Mouse (Mus musculus): ENCODE results near the gene Tmem216. TPM values are rescaled to one million over a fixed set of nuclear protein-coding genes. Genes with fewer than 3 reads are reported as not detected.

Gene Tmem216
- polyA plus RNA-seq, 1 experiment from 2014 or later: 61.7 TPM

GRCm38 (mm10) chr19:10523483-10524080, 32.5 kb downstream of the Tmem216 start:
- no peak overlapping the region for H3K9ac ChIP-seq
- H3K4me2 ChIP-seq (replicated peaks): peak overlapping the region; percentile 67; the same call in 1 of the 2 replicates

GRCm38 (mm10) chr19:10521926-10522325, 34.1 kb downstream of the Tmem216 start:
- WGBS: 71% methylated on average over 1 of the region's 1 CpGs
- no peaks in the 10 kb centered on the region for H3K27me3 ChIP-seq
- no peak overlapping the region for H3K27ac ChIP-seq
- ATAC-seq (ENCODE audit: insufficient number of reproducible peaks, insufficient read depth, low FRiP score, low TSS enrichment): no peak
- peaks cover 4% of the 10 kb centered on the region; the same call in 1 of the 2 replicates for H3K36me3 ChIP-seq
- no peak overlapping the region for H3K9ac ChIP-seq
- peaks cover 8% of the 10 kb centered on the region for H3K4me1 ChIP-seq
- no peak overlapping the region for H3K4me3 ChIP-seq
- no peak overlapping the region for H3K4me2 ChIP-seq (replicated peaks)
- no peaks in the 10 kb centered on the region for H3K9me3 ChIP-seq

More at GRCm38 (mm10) chr19:10523483-10524080, 32.5 kb downstream of the Tmem216 start:
- H3K4me1 ChIP-seq: peaks cover 11% of the 10 kb centered on the region
- peaks cover 10% of the 10 kb centered on the region; the same call in 1 of the 2 replicates for H3K36me3 ChIP-seq
- 84% methylated on average over 5 of the region's 5 CpGs for WGBS
- no peak overlapping the region for H3K4me3 ChIP-seq
- H3K9me3 ChIP-seq: no peaks in the 10 kb centered on the region
- H3K27me3 ChIP-seq: no peaks in the 10 kb centered on the region
- no peak for ATAC-seq (ENCODE audit: insufficient number of reproducible peaks, insufficient read depth, low FRiP score, low TSS enrichment)
- no peak overlapping the region for H3K27ac ChIP-seq

- no peaks in the 10 kb centered on the region; the same call in 1 of the 2 replicates for H3K4me1 ChIP-seq
- peaks cover 14% of the 10 kb centered on the region for H3K36me3 ChIP-seq
- H3K4me3 ChIP-seq: no peak overlapping the region
- WGBS: 52% methylated on average over 1 of the region's 1 CpGs
- ATAC-seq (ENCODE audit: insufficient number of reproducible peaks, insufficient read depth, low FRiP score, low TSS enrichment): no peak
- H3K27ac ChIP-seq: no peak overlapping the region
- no peaks in the 10 kb centered on the region for H3K9me3 ChIP-seq
- no peaks in the 10 kb centered on the region for H3K27me3 ChIP-seq
- no peak overlapping the region for H3K9ac ChIP-seq
- H3K4me2 ChIP-seq (replicated peaks): no peak overlapping the region
Measured at GRCm38 (mm10) chr19:10520355-10520754, 35.7 kb downstream of the Tmem216 start.

GRCm38 (mm10) chr19:10510759-10511330, 45.2 kb downstream of the Tmem216 start:
- Histone ChIP-seq H3K4me3 (no peak overlapping the region), H3K4me2 (replicated peaks) (no peak overlapping the region), H3K36me3 (peaks cover 25% of the 10 kb centered on the region), H3K27ac (no peak overlapping the region), H3K9ac (no peak overlapping the region), H3K4me1 (no peaks in the 10 kb centered on the region), H3K9me3 (no peaks in the 10 kb centered on the region), H3K27me3 (no peaks in the 10 kb centered on the region)
- ATAC-seq (ENCODE audit: insufficient number of reproducible peaks, insufficient read depth, low FRiP score, low TSS enrichment): no peak
- 76% methylated on average over 6 of the region's 6 CpGs for WGBS

GRCm38 (mm10) chr19:10502571-10502970, 53.5 kb downstream of the Tmem216 start:
- ATAC-seq (ENCODE audit: insufficient number of reproducible peaks, insufficient read depth, low FRiP score, low TSS enrichment): peak; percentile 72; the same call in 1 of the 2 replicates
- Histone ChIP-seq H3K36me3 (peaks cover 44% of the 10 kb centered on the region), H3K9ac (no peak overlapping the region), H3K4me1 (no peaks in the 10 kb centered on the region), H3K4me2 (replicated peaks) (no peak overlapping the region), H3K27ac (no peak overlapping the region), H3K27me3 (no peaks in the 10 kb centered on the region), H3K9me3 (no peaks in the 10 kb centered on the region), H3K4me3 (no peak overlapping the region)
- 8% methylated on average over 4 of the region's 4 CpGs for WGBS

GRCm38 (mm10) chr19:10500581-10500980, 55.5 kb downstream of the Tmem216 start:
- Histone ChIP-seq H3K9ac (no peak overlapping the region), H3K9me3 (no peaks in the 10 kb centered on the region), H3K27me3 (no peaks in the 10 kb centered on the region), H3K4me1 (no peaks in the 10 kb centered on the region), H3K4me3 (no peak overlapping the region), H3K4me2 (replicated peaks) (no peak overlapping the region), H3K36me3 (peaks cover 32% of the 10 kb centered on the region), H3K27ac (no peak overlapping the region)
- no peak for ATAC-seq (ENCODE audit: insufficient number of reproducible peaks, insufficient read depth, low FRiP score, low TSS enrichment)
- WGBS: 92% methylated on average over 8 of the region's 8 CpGs

GRCm38 (mm10) chr19:10497512-10498160, 58.4 kb downstream of the Tmem216 start:
- no peaks in the 10 kb centered on the region for H3K27me3 ChIP-seq
- peaks cover 32% of the 10 kb centered on the region for H3K36me3 ChIP-seq
- no peaks in the 10 kb centered on the region for H3K4me1 ChIP-seq
- no peaks in the 10 kb centered on the region for H3K9me3 ChIP-seq
- H3K9ac ChIP-seq: no peak overlapping the region
- WGBS: 57% methylated on average over 8 of the region's 8 CpGs
- ATAC-seq (ENCODE audit: insufficient number of reproducible peaks, insufficient read depth, low FRiP score, low TSS enrichment): no peak
- H3K4me3 ChIP-seq: no peak overlapping the region
- H3K27ac ChIP-seq: no peak overlapping the region
- H3K4me2 ChIP-seq (replicated peaks): no peak overlapping the region

GRCm38 (mm10) chr19:10496976-10497375, 59.1 kb downstream of the Tmem216 start:
- 61% methylated on average over 2 of the region's 2 CpGs for WGBS
- H3K4me2 ChIP-seq (replicated peaks): no peak overlapping the region
- no peaks in the 10 kb centered on the region for H3K27me3 ChIP-seq
- H3K9ac ChIP-seq: no peak overlapping the region
- no peak for ATAC-seq (ENCODE audit: insufficient number of reproducible peaks, insufficient read depth, low FRiP score, low TSS enrichment)
- no peaks in the 10 kb centered on the region for H3K9me3 ChIP-seq
- H3K27ac ChIP-seq: no peak overlapping the region
- no peak overlapping the region for H3K4me3 ChIP-seq
- no peaks in the 10 kb centered on the region for H3K4me1 ChIP-seq
- peaks cover 27% of the 10 kb centered on the region for H3K36me3 ChIP-seq

GRCm38 (mm10) chr19:10495670-10496069, 60.4 kb downstream of the Tmem216 start:
- no peak for ATAC-seq (ENCODE audit: insufficient number of reproducible peaks, insufficient read depth, low FRiP score, low TSS enrichment)
- WGBS: 85% methylated on average over 1 of the region's 1 CpGs
- H3K27me3 ChIP-seq: no peaks in the 10 kb centered on the region
- no peaks in the 10 kb centered on the region for H3K4me1 ChIP-seq
- H3K4me2 ChIP-seq (replicated peaks): no peak overlapping the region
- H3K9me3 ChIP-seq: no peaks in the 10 kb centered on the region
- H3K4me3 ChIP-seq: no peak overlapping the region
- peaks cover 15% of the 10 kb centered on the region for H3K36me3 ChIP-seq
- H3K27ac ChIP-seq: no peak overlapping the region
- no peak overlapping the region for H3K9ac ChIP-seq

GRCm38 (mm10) chr19:10486264-10486738, 69.7 kb downstream of the Tmem216 start:
- Histone ChIP-seq H3K4me2 (replicated peaks) (no peak overlapping the region), H3K27me3 (no peaks in the 10 kb centered on the region), H3K9me3 (no peaks in the 10 kb centered on the region), H3K9ac (no peak overlapping the region), H3K27ac (no peak overlapping the region), H3K36me3 (no peaks in the 10 kb centered on the region), H3K4me3 (no peak overlapping the region), H3K4me1 (0 out of 2 replicates have a peak, but pooled peaks cover 4% of the 10 kb centered on the region)
- ATAC-seq (ENCODE audit: insufficient number of reproducible peaks, insufficient read depth, low FRiP score, low TSS enrichment): peak; percentile 58
- 21% methylated on average over 9 of the region's 9 CpGs for WGBS
